Mouse (Mus musculus): Measurements from ENCODE around the gene Nckap5l. TPM values are rescaled to one million over a fixed set of nuclear protein-coding genes. Genes with fewer than 3 reads are reported as not detected.

Nckap5l gene
- total and polyA plus RNA-seq, 3 experiments = 0.75 to 6.6 (median 0.89) TPM

DNA sequence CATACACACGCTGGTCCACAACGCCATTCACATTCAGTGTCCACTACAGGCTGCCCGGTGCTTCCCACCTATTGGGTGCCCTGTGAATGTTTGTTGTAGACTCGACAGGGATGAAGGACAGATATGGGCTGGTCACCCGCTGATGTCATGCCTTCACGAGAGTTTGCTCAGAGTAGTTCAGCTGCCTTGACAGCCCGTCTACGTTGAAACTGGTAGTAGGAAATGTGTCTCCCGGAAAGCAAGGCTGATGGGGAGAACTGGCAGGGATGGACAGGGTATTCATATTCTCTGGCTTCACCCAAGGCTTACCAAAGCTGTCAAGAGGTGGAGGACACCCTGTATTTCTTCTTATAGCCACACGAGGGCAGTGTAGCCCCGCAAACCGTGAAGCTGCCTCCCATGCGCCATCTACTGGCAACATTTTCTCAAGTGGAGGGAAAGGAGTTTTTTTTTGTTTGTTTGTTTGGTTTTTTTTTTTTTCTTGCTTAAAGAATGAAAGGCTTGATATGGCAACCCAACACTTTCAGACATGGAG lies 41.1 kb downstream of the Nckap5l start (continued):
- peak; percentile 99 to 100 for TF ChIP-seq CTCF (conservative IDR thresholded peaks at IDR 0.05 in 1 of 2, IDR thresholded peaks at IDR 0.05 in 1 of 2; ENCODE audit: low read depth in 2 of 2, low read length in 2 of 2)
- peak; percentile 98 for TF ChIP-seq SMC3 (IDR thresholded peaks at IDR 0.05; ENCODE audit: low read depth, low read length)
- peak; percentile 38; the same call in 1 of the 2 replicates for TF ChIP-seq NRF1 (IDR thresholded peaks at IDR 0.05; ENCODE audit: low read depth, low read length)
- TF ChIP-seq EP300 (IDR thresholded peaks at IDR 0.05; ENCODE audit: low read length) = no peak

DNA sequence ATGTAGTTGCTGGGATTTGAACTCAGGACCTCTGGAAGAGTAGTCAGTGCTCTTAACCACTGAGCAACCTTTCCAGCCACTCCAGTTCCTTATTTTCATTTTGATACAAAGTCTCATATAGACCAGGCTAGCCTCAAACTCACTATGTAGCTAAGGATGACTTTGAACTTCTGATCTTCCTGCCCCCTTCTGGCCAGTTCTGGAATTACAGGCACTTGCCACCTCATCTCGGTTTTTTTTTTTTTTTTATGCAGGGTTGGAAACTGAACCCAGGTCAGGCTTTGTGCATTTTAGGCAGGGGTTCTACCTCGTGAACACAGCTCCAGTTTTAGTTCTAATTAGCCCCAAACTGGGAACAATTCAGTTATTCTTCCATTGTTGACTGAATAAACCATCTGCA lies 41.8 kb downstream of the Nckap5l start:
- Histone ChIP-seq H3K4me2 (ENCODE audit: insufficient read depth, low read depth, poor library complexity, severe bottlenecking) (peak overlapping the region; percentile 99), H3K9ac (ENCODE audit: insufficient read depth, low read depth) (no peak overlapping the region), H3K9me3 (replicated peaks; ENCODE audit: low read length) (no peaks in the 10 kb centered on the region), H3K4me3 (replicated peaks in 1 of 3; ENCODE audit: low read depth in 2 of 3, low read length in 2 of 3, poor library complexity in 1 of 3) (no peak overlapping the region), H3K36me3 (replicated peaks in 1 of 2; ENCODE audit: control insufficient read depth in 1 of 2, insufficient read depth in 1 of 2, low read length in 1 of 2) (peaks cover 0 to 12% of the 10 kb centered on the region in 2 experiments), H3K27me3 (replicated peaks) (no peaks in the 10 kb centered on the region), H3K4me1 (ENCODE audit: control insufficient read depth in 1 of 2, insufficient read depth in 2 of 2) (peaks cover 8 to 17% of the 10 kb centered on the region in 2 experiments), H3K27ac (ENCODE audit: insufficient read depth, low read depth) (no peak overlapping the region), H3K79me2 (replicated peaks; ENCODE audit: control insufficient read depth, extremely low read depth, insufficient read depth, poor library complexity, severe bottlenecking) (no peaks in the 10 kb centered on the region)
- in situ Hi-C loops (cut with MboI; ENCODE audit: low pct_ligation_motif_present, low pct_unique_long_range_greater_than_20kb, low sequenced_read_pairs) (no loop called here), dilution Hi-C loops (cut with MboI; ENCODE audit: extremely low pct_ligation_motif_present, extremely low pct_unique_long_range_greater_than_20kb, low sequenced_read_pairs) (no loop called here)
- peak; percentile 83 for DNase-seq (ENCODE audit: extremely low read depth)
- TF ChIP-seq ZNF384 (IDR thresholded peaks at IDR 0.05; ENCODE audit: low read depth, low read length) = peak; percentile 98
- no peak for TF ChIP-seq TCF12 (IDR thresholded peaks at IDR 0.05; ENCODE audit: low read depth, low read length)
- TF ChIP-seq ZKSCAN1 (IDR thresholded peaks at IDR 0.05; ENCODE audit: borderline replicate concordance, low read depth, low read length) = no peak
- peak; percentile 50 for TF ChIP-seq SMC3 (IDR thresholded peaks at IDR 0.05; ENCODE audit: low read depth, low read length)
- TF ChIP-seq CTCF (conservative IDR thresholded peaks at IDR 0.05 in 1 of 2, IDR thresholded peaks at IDR 0.05 in 1 of 2; ENCODE audit: low read depth in 2 of 2, low read length in 2 of 2) = peak; percentile 77 to 96

DNA sequence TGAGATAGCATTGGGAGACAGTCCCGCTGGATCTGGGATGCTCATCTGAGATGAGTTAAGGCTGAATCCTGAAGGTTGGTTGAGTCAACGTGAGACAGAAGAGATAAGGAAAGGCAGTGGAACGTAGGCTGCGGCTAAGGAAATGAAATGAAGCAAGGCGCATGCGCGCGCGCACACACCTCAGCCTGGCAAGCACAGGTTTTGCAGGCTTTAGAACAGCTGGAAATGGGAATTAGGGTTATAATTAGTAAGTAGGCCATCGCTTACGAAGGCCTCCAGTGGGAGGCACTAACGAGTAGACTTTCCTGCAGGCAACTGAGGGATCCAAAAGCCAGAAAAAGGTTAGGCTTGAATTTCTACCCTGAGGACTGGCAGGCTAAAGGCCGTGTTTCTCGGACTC lies 45.8 kb downstream of the Nckap5l start:
- H3K4me3 ChIP-seq (replicated peaks in 1 of 3; ENCODE audit: low read depth in 2 of 3, low read length in 2 of 3, poor library complexity in 1 of 3) = no peak overlapping the region
- H3K4me1 ChIP-seq (ENCODE audit: control insufficient read depth in 1 of 2, insufficient read depth in 2 of 2) = peaks cover 0 to 6% of the 10 kb centered on the region in 2 experiments; a peak in 2 of 4 replicates
- in situ Hi-C loops (cut with MboI; ENCODE audit: low pct_ligation_motif_present, low pct_unique_long_range_greater_than_20kb, low sequenced_read_pairs) = no loop called here
- no peak for DNase-seq (ENCODE audit: extremely low read depth)
- dilution Hi-C loops (cut with MboI; ENCODE audit: extremely low pct_ligation_motif_present, extremely low pct_unique_long_range_greater_than_20kb, low sequenced_read_pairs) = no loop called here
- no peak for TF ChIP-seq MYC (IDR thresholded peaks at IDR 0.05; ENCODE audit: low read depth, low read length)
- no peak for TF ChIP-seq UBTF (IDR thresholded peaks at IDR 0.05; ENCODE audit: low read depth, low read length)
- peaks cover 31 to 52% of the 10 kb centered on the region in 2 experiments for H3K36me3 ChIP-seq (replicated peaks in 1 of 2; ENCODE audit: control insufficient read depth in 1 of 2, insufficient read depth in 1 of 2, low read length in 1 of 2)
- no peaks in the 10 kb centered on the region for H3K27me3 ChIP-seq (replicated peaks)
- H3K9me3 ChIP-seq (replicated peaks; ENCODE audit: low read length) = no peaks in the 10 kb centered on the region
- H3K79me2 ChIP-seq (replicated peaks; ENCODE audit: control insufficient read depth, extremely low read depth, insufficient read depth, poor library complexity, severe bottlenecking) = no peaks in the 10 kb centered on the region
- H3K4me2 ChIP-seq (ENCODE audit: insufficient read depth, low read depth, poor library complexity, severe bottlenecking) = no peak overlapping the region
- no peak overlapping the region for H3K27ac ChIP-seq (ENCODE audit: insufficient read depth, low read depth)
- H3K9ac ChIP-seq (ENCODE audit: insufficient read depth, low read depth) = no peak overlapping the region

DNA sequence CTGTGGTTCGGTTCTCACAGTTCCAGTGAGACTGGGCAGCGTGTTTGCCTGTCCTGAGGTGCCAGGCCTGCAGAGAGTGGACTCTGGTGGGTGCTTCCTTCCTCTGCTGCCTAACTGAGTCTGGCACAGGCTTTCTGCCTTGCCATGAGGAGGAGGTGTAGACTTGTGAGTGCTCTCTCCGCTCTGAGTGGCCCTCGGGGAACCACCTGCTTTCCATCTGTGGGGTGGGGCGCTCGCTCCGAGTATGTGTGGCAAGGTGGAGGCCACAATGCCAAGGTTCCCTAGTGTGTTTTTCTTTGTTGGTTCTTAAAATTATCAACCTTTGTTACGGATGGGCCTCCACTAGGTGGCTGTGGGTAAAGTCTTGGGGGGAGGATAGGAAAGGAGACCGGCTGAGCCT lies 48.7 kb downstream of the Nckap5l start:
- in situ Hi-C loops (cut with MboI; ENCODE audit: low pct_ligation_motif_present, low pct_unique_long_range_greater_than_20kb, low sequenced_read_pairs) = no loop called here
- no peaks in the 10 kb centered on the region for H3K27me3 ChIP-seq (replicated peaks)
- dilution Hi-C loops (cut with MboI; ENCODE audit: extremely low pct_ligation_motif_present, extremely low pct_unique_long_range_greater_than_20kb, low sequenced_read_pairs) = no loop called here
- DNase-seq (ENCODE audit: extremely low read depth) = no peak
- no peak overlapping the region for H3K4me3 ChIP-seq (replicated peaks in 1 of 3; ENCODE audit: low read depth in 2 of 3, low read length in 2 of 3, poor library complexity in 1 of 3)
- peaks cover 57 to 81% of the 10 kb centered on the region in 2 experiments for H3K36me3 ChIP-seq (replicated peaks in 1 of 2; ENCODE audit: control insufficient read depth in 1 of 2, insufficient read depth in 1 of 2, low read length in 1 of 2)
- H3K9ac ChIP-seq (ENCODE audit: insufficient read depth, low read depth) = no peak overlapping the region
- H3K27ac ChIP-seq (ENCODE audit: insufficient read depth, low read depth) = no peak overlapping the region
- H3K4me2 ChIP-seq (ENCODE audit: insufficient read depth, low read depth, poor library complexity, severe bottlenecking) = no peak overlapping the region
- peaks cover 7% of the 10 kb centered on the region for H3K79me2 ChIP-seq (replicated peaks; ENCODE audit: control insufficient read depth, extremely low read depth, insufficient read depth, poor library complexity, severe bottlenecking)
- H3K9me3 ChIP-seq (replicated peaks; ENCODE audit: low read length) = no peaks in the 10 kb centered on the region
- TF ChIP-seq TBP (conservative IDR thresholded peaks at IDR 0.05; ENCODE audit: low read depth, low read length) (no peak), USF1 (IDR thresholded peaks at IDR 0.05; ENCODE audit: low read depth, low read length) (no peak), SIN3A (IDR thresholded peaks at IDR 0.05; ENCODE audit: low read length) (no peak)
- H3K4me1 ChIP-seq (ENCODE audit: control insufficient read depth in 1 of 2, insufficient read depth in 2 of 2) = no peaks in the 10 kb centered on the region
